Mouse (Mus musculus) left cerebral cortex, postnatal 36 days (tissue): ENCODE measurements at regions not wholly inside any gene's neighbourhood (a gene's known extent, or its start where the extent isn't known, plus 50 kb on each side); places are given as distances from the start of the nearest gene placed in this dataset.

Experiments used
- DNase-seq, 2 experiments: peaks; one replicate each; pipeline ENCODE4 v3.0.0; 2021 to 2022; ENCODE audit warnings: low spot score in 2 of 2, mixed read lengths in 1 of 2
- intact Hi-C: fragments of 180-260 bp; cut with DNase I; formaldehyde crosslinking; loops from one replicate; pipeline ENCODE4 v1.15.1; 2025

DNA sequence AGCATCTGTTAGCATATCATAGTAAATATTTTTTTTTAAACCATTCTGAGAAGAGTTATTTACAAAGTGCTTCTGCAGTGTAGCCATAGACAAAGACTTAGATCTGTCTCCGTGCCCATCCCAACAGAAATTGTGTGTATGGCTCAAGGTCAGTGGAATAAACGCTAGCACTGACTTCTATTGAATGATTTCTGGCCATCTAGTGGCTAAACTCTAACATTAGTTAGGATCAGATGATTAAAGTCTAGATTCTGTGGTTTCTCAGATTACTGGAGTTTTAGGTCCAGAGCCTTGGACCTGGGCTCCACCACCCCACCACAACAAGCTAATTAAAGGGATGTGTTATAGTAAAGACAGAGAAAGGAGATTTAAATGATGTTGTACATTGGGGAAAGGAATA, 72.0 kb upstream of the Npy start:
- intact Hi-C loops = no loop called here
- DNase-seq = no peak

DNA sequence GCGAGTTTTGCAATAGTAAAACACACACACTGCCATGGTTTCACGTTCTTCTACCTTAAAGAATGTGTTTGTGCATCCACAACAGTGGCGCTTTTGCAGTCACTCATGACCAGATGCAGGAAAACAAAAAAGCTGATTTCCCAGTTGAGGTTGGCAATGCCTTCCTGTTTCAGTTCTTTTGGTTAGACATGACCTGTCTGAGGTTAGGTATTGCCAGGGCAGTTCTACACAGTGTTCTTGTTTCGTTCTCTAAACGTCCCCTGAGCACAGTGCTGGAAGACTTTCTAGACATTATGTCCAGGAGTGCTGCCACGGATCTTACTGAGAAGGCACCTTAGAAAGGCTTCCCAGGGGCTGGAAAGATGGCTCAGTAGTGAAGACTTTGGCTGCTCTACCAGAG, 62.9 kb upstream of the Npy start:
- intact Hi-C loops = no loop called here
- DNase-seq = no peak

GRCm38 (mm10) chr6:49764746-49765145, 57.8 kb upstream of the Npy start:
- no peak for DNase-seq
- intact Hi-C loops = no loop called here

GRCm38 (mm10) chr6:49769904-49770720, 52.4 kb upstream of the Npy start:
- DNase-seq = no peak
- intact Hi-C loops = no loop called here
